Mouse (Mus musculus) erythroblast, embryonic 14.5 days (primary cell): ENCODE measurements around the gene Slc4a11.

Experiments
- GATA1 ChIP-seq: IDR thresholded peaks from 2 replicates; pipeline ENCODE4 v1.6.1; 2012; ENCODE audit warnings: low read length, inconsistent platforms, mixed read lengths
- TAL1 ChIP-seq: IDR thresholded peaks from 3 replicates; pipeline ENCODE4 v1.6.1; 2012; ENCODE audit warnings: low read length, inconsistent platforms, mixed read lengths

DNA sequence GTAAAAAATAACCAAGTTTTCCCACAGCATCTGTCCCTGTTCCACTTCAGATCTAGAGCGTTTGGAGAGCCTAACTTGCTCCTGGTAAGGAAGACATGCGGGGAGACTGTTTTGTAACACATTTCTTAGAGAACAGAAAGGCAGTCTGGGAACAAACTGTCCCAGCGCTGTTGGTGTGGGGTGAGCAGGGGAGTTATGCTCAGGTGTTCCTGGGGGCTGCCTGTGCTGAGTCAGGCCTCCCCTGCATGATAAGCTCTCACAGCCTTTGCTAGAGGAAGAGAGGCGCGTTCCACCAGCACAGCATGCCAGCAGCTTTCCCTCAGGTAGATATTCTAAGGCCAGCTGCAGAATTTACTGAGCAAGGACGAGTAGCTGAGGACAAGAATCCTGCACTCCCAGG is 40.7 kb upstream of the Slc4a11 start:
- TF ChIP-seq TAL1 (no peak), GATA1 (no peak)
